Mouse (Mus musculus) yolk sac, embryonic 10.5 days (tissue): ENCODE results near the gene Boc.

Source experiments
- DNase-seq: peaks from one replicate; pipeline ENCODE4 v3.0.0-alpha.2; 2017; ENCODE audit warnings: low spot score

The Boc gene

DNA sequence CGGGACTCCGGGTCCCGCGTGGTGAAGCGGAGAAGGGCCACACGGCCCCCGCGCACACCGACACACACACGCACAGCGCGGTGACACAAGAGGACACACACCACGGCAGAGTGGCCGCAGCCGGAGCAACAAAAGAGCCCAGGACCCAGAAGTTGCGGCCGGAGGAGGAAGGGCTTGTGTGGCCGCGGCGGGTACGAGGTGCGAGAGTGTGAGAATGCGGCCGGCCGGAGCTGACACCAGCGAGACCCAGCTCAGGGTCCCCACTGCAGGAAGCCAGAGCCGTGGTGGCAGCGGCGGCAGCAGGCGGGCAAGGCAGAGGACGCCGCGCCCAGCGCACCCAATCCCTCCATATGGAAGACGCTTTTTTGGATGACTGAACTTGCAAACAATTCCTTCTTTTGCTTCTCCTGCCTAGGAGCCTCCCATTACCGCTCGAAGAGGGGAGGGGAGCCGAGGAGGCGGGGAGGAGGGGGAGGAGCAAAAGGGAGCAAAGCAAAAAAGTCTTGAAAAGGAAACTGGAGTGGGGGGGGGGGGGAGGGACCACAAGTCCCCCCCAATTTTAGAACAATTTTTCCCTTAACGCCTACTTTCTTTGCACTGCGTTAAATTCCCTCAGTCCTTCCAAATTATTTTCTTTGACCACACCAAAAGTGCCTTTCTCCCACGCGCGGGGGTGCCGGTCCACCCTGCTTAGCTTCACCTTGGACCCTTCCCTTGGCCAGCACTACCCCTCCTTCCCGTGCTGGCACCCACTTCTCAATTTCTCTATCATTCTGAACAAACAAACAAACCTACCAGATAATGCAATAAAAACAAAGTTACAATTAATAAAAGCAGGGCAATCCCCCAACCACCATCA, at the start of gene Boc:
Boc (minus strand) TSS at position 427 of the 859 bp plus-strand sequence.
- peak; percentile 73 for DNase-seq

DNA sequence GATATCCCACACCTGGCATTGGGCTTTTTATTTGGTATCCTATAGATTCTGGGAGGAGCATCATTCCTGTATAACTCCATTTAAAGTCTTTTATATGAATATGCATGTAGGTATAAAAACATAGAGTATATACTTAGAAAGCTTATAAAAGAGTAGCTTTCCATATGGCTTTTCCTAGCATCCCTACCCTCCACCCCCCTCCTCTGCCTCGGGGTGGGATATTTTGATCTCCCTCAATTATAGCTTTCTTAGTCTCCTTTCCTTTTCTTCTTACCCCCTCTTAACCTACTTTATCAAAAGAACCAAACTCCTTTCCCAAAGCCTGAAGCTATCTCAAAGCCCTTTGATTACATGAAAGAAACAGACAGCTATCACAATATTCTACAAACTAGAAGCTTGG, 47.9 kb upstream of the Boc start:
- no peak for DNase-seq

DNA sequence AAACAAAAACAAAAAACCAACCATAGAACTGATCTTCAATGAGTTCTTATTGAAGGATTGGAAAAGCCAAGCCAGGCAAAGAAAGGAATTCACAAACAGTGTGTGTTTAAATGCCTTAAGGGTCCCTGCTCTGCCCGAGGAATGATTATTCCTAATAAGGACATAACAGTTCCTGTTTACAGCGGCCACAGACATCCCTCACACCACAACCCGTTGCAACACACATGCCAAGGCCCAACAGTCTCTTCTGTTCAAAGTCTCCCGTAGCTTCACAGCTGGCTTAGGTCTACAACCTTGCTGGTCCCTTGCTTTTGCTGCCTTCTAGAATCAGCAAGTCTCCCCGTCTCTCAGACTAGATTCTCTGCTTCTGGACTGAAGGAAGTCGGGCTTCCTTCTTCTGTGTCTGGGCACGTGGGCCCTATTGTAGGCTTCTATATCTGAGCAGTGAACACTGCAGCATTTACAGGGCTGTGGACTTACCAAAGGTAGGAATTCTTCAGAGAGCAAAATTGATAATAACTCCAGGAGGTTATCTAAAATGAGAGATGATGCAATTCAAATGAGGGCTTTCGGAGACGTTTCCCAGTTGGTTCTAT, 45.4 kb upstream of the Boc start:
- DNase-seq = no peak

DNA sequence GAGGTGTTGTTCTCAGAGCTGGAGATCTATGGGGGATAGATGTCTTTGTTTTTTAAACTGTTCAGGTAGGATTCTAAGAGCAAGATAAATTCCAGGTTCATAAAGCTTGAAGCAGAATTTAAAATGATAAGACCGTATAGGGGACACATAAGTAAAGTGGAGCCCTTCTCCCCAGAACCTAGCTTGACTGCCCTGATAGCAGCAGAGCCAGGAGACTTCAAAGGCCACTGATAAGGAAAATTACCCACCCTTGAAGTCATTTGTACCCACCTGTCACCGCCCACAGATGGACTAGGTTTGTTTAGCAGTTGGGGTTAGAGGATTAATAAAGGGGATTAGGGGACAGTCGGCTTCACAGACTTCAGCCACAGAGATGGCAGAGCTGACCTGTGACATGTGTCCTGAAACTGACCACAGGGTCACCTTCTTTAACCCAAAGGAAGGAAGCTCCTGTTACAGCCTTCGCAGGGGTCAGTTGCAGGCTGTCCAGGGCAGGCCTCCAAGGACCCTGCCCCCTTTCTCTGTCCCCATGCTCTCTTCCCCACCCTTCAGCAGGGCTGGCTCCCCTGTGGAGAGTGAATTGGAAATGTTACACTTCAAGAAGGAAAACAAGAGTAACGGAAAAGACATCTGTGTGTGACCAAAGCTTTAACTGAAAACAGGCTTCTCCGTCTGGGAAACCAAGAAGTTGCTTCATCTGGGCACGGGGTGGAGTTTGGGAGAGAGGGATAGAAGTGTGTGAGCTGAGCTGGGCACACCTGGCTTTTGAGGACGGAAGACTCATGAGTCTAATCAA, 43.5 kb upstream of the Boc start:
- DNase-seq = no peak

DNA sequence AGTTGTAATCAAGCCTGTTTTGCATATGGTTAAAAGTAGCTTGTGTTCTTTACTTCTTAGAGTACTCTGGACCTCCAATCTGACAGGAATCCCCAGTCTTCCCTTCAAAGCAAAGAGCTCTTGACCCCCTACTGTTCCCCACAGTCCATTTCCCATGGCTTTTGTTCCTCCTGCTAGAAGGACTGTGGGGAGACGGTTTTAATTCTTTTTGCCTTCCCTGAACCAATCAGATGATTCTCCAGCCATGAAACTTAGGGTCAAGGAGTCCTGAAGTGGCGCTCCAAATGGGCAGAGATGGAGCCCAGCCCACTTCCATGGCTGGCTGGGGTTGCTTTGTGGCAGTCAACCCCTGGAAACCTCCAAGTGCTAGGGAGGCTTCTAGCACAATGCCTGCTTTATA, 42.5 kb upstream of the Boc start:
- DNase-seq = no peak

DNA sequence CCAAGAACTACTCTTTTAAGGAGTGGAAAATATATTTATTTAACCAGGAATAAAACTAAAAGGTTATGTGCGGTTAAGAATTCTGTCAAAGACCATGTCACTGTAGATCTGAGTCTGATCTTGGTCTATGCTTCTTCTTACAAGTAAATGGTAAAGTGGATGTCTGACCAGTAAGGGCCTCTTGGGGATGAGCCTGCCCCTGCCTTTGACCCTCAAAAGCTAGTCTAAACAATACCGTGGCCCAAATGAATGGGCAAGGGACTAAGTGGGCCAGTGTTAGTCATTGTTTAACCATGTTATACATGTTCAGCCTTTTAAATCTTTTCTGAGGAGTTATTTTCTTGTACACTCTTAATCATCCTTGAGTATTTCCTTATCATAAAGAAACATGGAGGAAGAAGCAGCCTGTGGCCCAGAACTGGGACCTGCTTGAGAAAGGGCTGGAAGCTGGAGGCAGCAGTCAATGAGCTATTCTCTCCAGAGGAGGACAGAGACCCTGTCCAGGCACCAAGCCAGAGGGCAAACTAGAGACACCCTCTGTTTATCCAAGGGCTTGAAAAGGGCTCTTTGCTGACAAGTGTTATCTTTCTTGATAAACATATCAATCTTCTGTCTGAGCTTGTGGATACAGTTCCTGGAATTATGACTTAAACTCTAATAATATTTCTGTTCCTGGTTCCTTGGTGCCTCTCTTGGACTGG, 38.6 kb upstream of the Boc start:
- no peak for DNase-seq

DNA sequence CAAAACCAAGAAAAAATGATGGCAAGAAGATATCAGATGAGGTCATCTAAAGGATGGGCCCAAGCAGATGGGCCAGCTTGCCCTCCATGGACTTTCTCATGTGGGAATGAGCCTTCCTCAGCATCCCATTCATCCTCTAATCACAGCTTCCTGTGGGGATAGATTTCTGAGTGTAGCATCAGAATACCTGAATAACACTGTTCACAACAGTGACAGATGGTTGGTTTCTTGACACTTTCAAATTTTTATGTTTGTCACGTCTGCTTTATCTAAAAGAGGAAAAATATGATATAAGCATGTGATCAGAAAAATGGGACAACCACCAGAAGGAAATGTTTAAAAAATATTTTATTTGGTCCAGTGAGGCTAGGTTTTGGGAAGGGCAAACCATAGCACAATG, 30.8 kb upstream of the Boc start:
- DNase-seq = no peak

DNA sequence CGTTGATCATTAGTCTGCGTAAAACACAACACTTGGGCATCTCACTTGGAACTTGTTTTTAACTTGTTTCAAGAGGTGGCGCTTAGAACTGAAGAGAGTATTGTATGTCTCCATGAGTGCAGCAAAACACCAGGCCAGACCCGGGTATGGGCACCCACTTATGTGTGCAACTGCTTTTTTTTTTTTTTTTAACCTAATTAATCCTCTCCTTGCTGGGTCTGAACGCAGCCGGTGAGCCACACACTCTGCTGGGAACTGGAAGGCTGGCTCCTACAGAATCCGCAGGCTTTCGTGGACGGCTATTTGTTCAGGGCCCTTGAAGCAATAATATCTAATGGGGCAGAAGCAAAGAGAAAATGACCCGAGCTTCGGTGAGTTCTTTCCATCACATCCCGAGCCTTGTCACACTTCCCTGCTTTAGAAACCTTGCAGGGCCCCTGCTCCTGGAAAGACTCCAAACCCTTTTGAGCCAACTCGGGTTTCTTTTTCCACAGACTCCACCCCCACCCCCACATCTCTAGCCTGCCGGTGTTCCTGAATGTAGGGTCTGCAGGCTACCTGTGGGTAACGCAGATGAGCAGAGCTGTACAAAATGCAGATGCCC, 20.8 kb upstream of the Boc start:
- no peak for DNase-seq

DNA sequence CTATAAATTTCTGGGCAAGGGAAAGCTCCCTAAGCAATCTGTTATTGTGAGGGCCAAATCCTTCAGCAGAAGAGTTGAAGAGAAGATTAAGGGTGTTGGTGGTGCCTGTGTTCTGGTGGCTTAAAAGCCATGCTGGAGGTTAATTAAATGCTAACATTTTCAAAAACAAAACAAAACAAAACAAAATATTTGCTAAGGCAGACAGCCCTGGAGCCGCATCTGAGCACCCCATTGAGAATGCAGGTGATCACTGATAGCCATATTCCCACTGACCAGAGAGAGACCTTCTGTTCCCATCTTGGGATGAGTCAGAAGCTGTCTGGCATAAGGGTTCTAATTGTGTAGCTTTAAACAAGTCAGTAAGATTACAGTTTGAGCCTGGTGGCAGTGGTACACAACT, 19.9 kb upstream of the Boc start:
- DNase-seq = no peak

DNA sequence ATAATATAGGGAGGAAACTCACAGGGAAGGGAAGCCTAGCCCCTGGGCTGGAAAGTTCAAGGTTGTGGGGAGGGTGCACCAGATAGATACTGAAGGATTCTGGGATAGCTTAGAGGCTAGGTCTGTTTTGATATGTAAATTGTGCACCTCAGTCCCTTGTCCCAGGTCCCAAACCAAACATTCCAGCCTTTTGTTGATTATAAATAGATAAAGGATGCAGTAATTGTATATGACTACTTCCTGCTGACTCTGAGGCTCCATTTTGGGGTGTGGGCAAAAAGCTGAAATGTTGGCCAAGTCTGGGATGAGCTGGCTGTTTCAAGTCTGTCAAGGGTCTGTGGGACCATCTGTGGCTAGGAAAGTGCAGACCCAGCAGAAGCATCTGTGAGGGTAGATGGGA, 9.4 kb upstream of the Boc start:
- DNase-seq = no peak

DNA sequence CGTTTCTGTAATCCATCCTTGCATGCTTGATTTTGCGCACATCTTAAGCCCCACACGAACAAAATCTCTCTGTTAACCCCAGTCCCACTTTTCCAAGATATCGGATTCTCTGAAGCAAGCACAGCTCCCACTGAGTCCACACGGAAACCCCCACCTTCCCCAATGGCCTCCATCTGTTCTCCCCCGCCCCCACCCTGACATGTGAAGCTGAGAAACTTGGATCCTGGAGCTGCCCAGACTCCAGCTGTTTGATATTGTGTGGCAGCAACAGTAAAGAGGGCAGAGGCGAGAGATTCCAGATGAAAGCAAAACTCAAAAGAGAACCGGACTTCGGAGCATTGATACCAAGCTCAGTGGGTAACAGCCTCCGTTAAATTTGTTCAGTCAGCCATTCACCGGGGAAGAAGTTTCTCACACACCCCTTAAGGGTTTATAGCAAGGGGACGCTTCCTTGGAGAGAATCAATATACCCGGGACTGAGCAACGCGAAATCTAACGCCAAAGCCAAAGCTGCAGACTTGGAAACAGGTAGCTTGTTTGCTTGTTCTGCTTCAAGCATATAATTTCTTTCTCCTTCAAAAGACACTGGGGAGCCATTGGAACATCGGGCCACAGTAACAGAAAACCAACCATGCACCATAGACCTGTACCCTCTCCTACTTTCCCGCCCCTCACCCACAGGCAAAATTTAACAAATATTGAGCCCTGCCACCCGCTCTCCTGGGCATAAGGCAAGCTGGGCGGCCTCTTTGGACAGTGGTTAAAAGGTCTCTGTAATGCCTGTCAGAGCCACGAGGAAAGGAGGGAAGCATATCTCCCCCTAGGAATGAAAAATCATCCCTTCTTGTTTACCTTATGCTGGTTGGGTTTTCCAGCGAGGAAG, 6.9 kb upstream of the Boc start:
- DNase-seq = no peak

DNA sequence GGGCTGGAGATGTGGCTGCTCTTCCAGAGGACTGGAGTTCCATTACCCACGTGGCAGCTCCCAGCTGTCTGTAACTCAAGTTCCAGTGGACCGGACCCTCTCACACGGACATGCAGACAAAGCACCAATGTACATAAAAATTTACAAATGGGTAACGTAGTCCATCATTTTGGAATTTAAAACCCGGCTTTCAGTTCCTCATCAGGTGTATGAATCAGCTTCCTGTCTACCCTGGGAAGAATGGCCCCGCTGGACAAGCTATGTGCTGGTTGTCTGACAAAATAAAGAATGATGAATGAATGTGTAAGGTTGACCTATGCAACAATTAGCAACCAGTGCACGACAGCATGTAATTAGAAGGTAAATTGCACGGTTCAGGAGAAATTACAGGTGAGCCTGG, 5.7 kb upstream of the Boc start:
- no peak for DNase-seq

DNA sequence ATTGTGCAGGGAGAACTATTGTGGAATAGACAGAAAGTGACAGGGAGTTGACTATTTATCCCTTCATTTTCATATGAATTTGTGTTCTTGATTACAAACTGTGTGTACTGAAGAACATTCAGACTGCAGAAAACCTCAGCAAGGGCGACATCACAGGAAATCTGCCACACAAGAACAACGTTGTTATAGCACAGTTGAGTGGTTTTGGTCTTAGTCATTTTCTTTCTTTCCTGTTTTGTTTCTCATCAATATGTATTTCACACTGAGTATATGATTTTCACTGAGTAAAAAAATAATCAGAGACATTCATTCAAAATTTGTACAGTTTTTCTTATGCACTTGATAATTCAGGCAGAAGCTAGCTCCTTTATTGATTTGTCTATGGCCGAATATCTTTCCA, 3.4 kb upstream of the Boc start:
- no peak for DNase-seq

DNA sequence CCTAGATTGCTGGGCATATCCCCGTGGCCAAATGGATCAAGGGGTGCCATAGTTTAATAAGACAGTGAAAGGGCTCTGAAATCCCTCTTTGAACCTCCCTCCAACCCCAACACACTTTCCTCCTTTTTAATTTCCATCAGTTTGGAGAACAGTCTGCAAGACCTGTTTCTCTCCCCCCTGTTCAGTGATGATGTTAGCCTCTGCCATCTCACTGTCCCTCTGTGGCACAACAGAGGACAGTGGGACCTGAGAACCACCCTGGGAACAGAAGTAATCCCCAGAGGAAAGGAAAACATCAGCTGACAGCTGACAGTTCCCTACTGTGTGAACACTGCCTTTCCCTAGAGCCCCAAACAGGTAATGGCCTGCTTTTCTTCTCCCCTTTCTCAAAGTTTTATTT, 1.5 kb upstream of the Boc start:
- DNase-seq = no peak

DNA sequence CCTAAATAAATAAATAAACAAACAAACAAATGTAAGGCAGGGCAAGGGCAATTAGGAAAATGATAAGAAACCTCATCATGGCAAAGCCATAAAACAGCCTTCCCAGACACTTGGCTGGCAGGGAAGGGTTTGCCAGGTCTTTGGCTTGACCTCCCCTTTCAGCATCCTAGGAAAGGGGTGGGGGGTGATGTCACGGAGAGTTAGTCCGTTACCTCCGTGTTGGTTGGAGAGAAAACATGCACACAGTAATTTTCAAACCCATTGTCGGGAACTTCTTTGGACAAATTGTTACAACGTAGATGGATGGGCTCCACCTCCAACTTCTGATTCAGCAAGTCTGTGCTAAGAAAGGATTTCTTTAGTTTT, 616 bp upstream of the Boc start:
- DNase-seq = no peak

DNA sequence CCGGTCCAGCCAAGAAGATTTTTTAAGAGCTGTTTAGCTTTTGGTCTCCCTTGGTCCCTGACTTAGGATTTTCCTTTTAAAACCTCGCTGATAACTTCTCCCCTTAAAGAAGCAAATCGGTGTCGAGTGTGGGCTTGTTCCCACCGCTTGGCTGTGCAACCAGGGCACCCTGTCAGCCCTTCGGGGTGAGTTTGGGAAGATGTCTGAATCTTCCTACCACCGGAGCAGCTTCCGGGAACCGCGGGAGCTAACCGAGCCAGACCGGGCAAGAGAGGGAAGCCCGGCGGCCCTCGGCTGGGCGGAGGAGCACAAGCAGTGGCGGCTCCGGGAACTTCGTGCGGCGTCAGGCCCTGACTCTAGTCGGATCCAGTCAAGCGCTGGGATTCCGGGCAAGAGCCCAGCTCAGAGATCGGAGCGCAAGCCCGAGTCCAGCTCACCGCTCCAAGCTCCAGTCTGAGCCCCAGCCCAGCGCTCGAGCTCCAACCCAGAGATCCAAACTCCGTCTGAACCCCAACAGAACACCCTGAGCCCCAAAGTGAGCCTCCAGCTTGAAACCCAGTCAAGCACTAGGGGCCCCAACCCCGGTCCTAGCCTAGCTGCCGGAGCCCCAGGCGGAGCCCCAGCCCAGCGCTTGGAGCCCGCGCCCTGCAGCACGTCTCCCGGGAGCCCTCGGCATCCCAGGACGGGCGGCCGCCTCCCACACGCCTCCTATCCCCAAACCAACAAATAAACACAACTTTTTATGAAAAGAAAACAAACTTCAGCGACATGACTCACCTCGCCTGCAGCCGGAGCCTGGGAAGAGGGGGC, 831 bp downstream of the Boc start:
- DNase-seq = peak; percentile 52

DNA sequence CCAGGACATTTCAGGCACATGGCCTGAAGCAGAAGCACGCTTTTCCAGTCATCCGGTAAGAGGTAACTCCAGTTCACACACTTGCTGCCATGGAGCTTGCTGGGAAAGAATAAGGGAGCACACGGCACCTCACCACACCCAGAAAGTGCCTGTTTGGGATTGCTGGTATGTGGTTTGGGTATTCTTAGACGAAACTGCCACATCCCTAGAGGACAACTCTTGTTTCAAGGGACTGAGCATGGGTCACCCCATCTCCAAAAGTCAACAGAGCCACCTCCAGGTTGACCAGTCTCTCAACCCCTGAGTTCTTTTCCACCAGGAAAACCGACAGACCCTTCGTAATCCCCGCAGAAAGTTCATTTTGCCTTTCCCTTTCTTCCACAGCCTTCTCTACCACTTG, 1.6 kb downstream of the Boc start:
- no peak for DNase-seq

DNA sequence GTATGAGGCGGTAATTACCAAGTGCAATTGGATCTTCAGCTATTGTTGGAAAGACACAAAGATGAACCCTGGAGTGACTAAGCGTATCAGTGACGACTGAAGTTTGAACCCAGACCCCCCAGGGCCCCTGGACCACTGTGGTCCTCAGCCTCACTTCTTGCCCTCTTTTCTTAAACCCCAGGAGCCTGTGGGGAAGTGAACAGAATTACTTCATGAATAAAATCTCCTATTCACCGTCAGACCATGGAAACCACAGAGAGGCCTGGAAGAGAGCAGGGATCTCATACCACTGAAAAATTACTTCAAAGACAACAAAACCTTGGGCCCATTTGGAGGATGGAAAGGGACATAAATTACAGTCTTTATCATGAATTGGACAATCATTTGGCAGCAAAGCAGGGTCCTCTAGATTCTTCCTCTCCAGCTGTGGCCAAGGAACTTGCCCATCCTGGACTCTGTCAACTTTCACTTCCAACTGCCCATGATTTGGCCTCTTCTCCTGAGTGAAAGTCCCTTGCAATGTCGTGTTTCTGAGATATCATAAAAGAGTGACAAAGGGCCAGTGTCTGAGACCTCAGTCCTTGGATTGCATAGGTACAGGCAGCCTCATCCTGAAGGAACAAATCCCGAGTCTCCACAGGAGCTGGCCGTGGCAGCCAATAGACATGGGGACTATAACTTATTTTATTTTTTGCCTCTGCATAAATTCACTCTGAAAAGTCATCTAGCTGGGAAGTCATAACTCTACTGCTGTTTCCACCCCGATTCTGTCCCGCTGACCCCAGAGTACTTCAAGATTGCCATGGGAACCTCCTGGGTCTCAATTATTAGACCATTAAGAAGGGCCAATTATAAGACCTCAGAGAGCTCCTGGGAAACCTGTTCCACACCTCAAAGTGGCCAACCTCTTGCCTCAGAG, 2.6 kb downstream of the Boc start:
- no peak for DNase-seq

DNA sequence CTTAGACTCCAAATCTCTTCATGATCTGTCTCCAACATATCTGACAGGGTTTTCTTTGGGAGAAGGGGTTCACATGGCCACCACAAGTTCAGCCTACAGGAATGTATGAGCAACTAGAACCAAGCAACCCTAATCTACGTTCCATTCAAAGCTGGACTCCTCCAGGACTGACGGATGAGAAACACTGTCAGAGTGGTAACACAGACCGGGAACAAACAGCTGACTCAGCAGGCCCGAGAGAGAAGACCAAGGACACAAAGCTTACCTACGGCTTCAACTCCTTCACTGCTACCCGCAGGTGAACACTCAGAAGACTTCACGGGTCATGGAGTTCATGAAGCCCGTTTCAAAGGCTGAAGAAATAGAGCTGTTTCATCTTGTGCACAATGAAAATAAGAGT, 4.8 kb downstream of the Boc start:
- no peak for DNase-seq
